26 mouse cellular contexts compared by ENCODE assay signal in the genomic region with DNA sequence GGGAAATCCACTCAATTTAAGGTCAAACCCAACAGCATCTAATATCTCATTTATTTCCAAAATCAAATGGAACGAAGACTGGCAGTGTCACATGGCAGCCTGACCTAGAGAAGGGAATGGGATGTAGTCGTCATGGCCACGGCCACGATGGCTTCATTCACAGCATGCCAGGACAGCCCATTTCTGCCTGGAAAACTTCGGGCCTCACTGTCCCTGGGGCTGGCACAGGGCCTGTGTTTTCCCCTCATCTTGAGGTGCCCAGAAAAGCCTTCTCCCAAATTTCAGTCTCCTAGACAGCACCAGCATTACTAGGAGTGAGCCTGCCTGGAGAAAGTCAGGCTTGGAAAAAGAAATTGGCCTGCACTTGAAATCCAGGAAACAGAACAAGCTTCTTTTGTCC. TPM values are rescaled to one million over a fixed set of nuclear protein-coding genes. Genes with fewer than 3 reads are reported as not detected.
A peak's percentile ranks its signal among the peaks of the same experiment; 100 is the strongest.
DNase-seq lines count a peak whose midpoint lies in the region; ATAC-seq lines count a peak whose summit lies in the region.
"Had no signal": no experiment of that assay in that cellular context is flagged by ENCODE, and none has a peak within 500 bp of the region (broad histone marks: within the 10 kb centered on the region; RNA-seq: fewer than 3 reads in every experiment).

No protein-coding gene starts in this region.

- 63% methylated on average over 5 of the region's 5 CpGs for WGBS in hindbrain, embryonic 16.5 days
- WGBS in hindbrain, embryonic 13.5 days: 82% methylated on average over 5 of the region's 5 CpGs

- peak; percentile 15 for DNase-seq in cerebellum, adult 11-12 months
- no peak for DNase-seq in cerebellum, postnatal 36 days
- DNase-seq in left cerebral cortex, postnatal 4 days: peak; percentile 24
- no peak for DNase-seq in left cerebral cortex, adult 11 months (ENCODE audit: low spot score)
- peak; percentile 49 to 62 for DNase-seq in right cerebral cortex, postnatal 10 days (ENCODE audit: low spot score in 2 of 2)
- DNase-seq in right cerebral cortex, postnatal 14 days: no peak
- DNase-seq: adrenal gland, adult 2 months; adrenal gland, postnatal 10 days; adrenal gland, postnatal 25 days; B cell, adult 2 months; cerebellum, adult 11 months; cerebellum, adult 2 months; cerebellum, adult 9-10 months; cerebellum, postnatal 25 days; embryo, embryonic 11 days; forebrain, postnatal 0 days had no signal

- no peaks in the 10 kb centered on the region for H3K4me1 ChIP-seq in hindbrain, embryonic 16.5 days (ENCODE audit: control insufficient read depth, insufficient read depth, low read depth, low read length)
- H3K4me1 ChIP-seq in hindbrain, embryonic 13.5 days (replicated peaks): no peaks in the 10 kb centered on the region
- H3K4me1 ChIP-seq: embryonic facial prominence, embryonic 13.5 days; embryonic facial prominence, embryonic 15.5 days; forebrain, embryonic 13.5 days; forebrain, embryonic 15.5 days had no signal

- H3K4me3 ChIP-seq in hindbrain, embryonic 16.5 days (ENCODE audit: low read length): no peak overlapping the region
- no peak overlapping the region for H3K4me3 ChIP-seq in hindbrain, embryonic 13.5 days
- H3K4me3 ChIP-seq: embryonic facial prominence, embryonic 13.5 days; embryonic facial prominence, embryonic 15.5 days; erythroblast, embryonic 14.5 days; forebrain, embryonic 13.5 days; forebrain, embryonic 15.5 days had no signal

- H3K9me3 ChIP-seq in hindbrain, embryonic 16.5 days (ENCODE audit: control insufficient read depth, low read length): no peaks in the 10 kb centered on the region
- no peaks in the 10 kb centered on the region for H3K9me3 ChIP-seq in hindbrain, embryonic 13.5 days
- H3K9me3 ChIP-seq: embryonic facial prominence, embryonic 13.5 days; embryonic facial prominence, embryonic 15.5 days; forebrain, embryonic 13.5 days; forebrain, embryonic 15.5 days; G1E had no signal

- H3K27ac ChIP-seq in hindbrain, embryonic 16.5 days (ENCODE audit: low read depth, low read length): no peak overlapping the region
- H3K27ac ChIP-seq in hindbrain, embryonic 13.5 days: no peak overlapping the region
- H3K27ac ChIP-seq: embryonic facial prominence, embryonic 13.5 days; embryonic facial prominence, embryonic 15.5 days; forebrain, embryonic 13.5 days; forebrain, embryonic 15.5 days had no signal

- no peak overlapping the region for H3K4me2 ChIP-seq in hindbrain, embryonic 16.5 days (ENCODE audit: low read length)
- H3K4me2 ChIP-seq in hindbrain, embryonic 13.5 days: no peak overlapping the region
- H3K4me2 ChIP-seq: embryonic facial prominence, embryonic 13.5 days; embryonic facial prominence, embryonic 15.5 days; forebrain, embryonic 13.5 days; forebrain, embryonic 15.5 days had no signal

- no peak overlapping the region for H3K9ac ChIP-seq in hindbrain, embryonic 16.5 days (ENCODE audit: low read depth, low read length)
- no peak overlapping the region for H3K9ac ChIP-seq in hindbrain, embryonic 13.5 days
- H3K9ac ChIP-seq: embryonic facial prominence, embryonic 13.5 days; embryonic facial prominence, embryonic 15.5 days; forebrain, embryonic 13.5 days; forebrain, embryonic 15.5 days; forebrain, postnatal 0 days had no signal

- ATAC-seq in hindbrain, embryonic 16.5 days: peak; percentile 56; the same call in 1 of the 2 replicates
- no peak for ATAC-seq in hindbrain, embryonic 13.5 days (ENCODE audit: low FRiP score)
- ATAC-seq: CD4-positive, CD25-positive, alpha-beta regulatory T cell, adult 4 months; forebrain, embryonic 13.5 days; forebrain, embryonic 15.5 days; forebrain, postnatal 0 days had no signal

- intact Hi-C loops in left cerebral cortex, postnatal 4 days (cut with DNase I): no loop called here

- no peaks in the 10 kb centered on the region for H3K27me3 ChIP-seq in hindbrain, embryonic 16.5 days (replicated peaks; ENCODE audit: control insufficient read depth, insufficient read depth, low read length)
- H3K27me3 ChIP-seq in hindbrain, embryonic 13.5 days: no peaks in the 10 kb centered on the region
- H3K27me3 ChIP-seq: CH12.LX; embryonic facial prominence, embryonic 13.5 days; embryonic facial prominence, embryonic 15.5 days; forebrain, embryonic 13.5 days; forebrain, embryonic 15.5 days had no signal

- H3K36me3 ChIP-seq in hindbrain, embryonic 16.5 days (ENCODE audit: control insufficient read depth, insufficient read depth, low read length): no peaks in the 10 kb centered on the region
- H3K36me3 ChIP-seq in hindbrain, embryonic 13.5 days: no peaks in the 10 kb centered on the region
- H3K36me3 ChIP-seq: embryonic facial prominence, embryonic 13.5 days; embryonic facial prominence, embryonic 15.5 days; forebrain, embryonic 15.5 days; G1E had no signal

RNA-seq across cellular contexts. Expression of gene D5Ertd579e, which starts 9.6 kb away (rescaled TPM):
- 25.9 and 32.6 TPM in 2 replicates for polyA plus RNA-seq in hindbrain, embryonic 16.5 days (2015; fragmentation: Nextera tagmentation; extraction: Ambion mirVana)
- 33.6 and 34.6 TPM in 2 replicates for polyA plus RNA-seq in hindbrain, embryonic 13.5 days (2015; fragmentation: Nextera tagmentation; extraction: Ambion mirVana)
- total RNA-seq in left cerebral cortex, postnatal 4 days (2021): 10 to 100 TPM; 82.6 to 89.0 TPM

RNA-seq across cellular contexts. Expression of gene Bloc1s4, which starts 43.1 kb away (rescaled TPM):
- polyA plus RNA-seq in hindbrain, embryonic 16.5 days (2015; fragmentation: Nextera tagmentation; extraction: Ambion mirVana): 25.4 and 26.0 TPM in 2 replicates
- polyA plus RNA-seq in hindbrain, embryonic 13.5 days (2015; fragmentation: Nextera tagmentation; extraction: Ambion mirVana): 25.2 and 27.1 TPM in 2 replicates
- 10 to 100 TPM; 15.2 to 17.5 TPM for total RNA-seq in left cerebral cortex, postnatal 4 days (2021)

Comparison
In these comparisons a context has a peak if more than half of its experiments do, and no peak if none do; other contexts are left out.
1. DNase-seq: peak in cerebellum, adult 11-12 months (single experiment), left cerebral cortex, postnatal 4 days (single experiment) and right cerebral cortex, postnatal 10 days (2 of 2); none in cerebellum, postnatal 36 days (0 of 2), left cerebral cortex, adult 11 months (single experiment) and right cerebral cortex, postnatal 14 days (single experiment).